ENCODE assay signal across 12 mouse cellular contexts in the genomic region with DNA sequence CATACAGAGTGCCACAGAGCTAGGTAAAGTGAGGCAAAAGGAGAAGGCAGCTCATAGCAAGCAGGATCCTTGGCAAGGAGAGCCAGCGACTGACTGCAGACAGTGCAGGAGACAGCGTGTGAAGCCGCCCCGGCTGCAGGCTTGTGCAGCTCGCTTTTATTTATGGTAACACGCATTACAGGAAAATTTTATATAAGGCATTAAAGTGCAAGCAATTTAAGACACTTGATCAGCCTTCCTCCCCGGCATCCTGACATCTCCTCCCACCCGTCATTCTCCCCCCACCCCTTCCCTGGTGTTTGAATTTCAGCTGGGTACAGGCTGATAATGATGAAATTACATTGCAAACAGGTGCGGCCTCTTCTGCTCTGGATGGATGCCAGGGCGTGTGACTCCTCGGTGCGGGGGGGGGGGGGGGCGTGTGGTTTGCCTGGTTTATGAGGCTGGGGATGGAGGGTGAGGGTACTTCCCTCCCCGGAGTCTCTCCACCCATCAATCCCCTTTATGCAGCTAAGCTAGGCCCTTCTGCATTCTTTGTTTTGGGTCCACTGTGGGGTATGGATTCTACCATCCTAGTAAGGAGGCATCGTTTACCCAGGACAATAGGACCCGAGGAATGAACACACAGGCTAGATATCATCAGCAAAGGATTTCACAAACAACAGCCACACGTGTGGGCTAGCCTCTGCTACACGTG.
DNase-seq lines count a peak whose midpoint lies in the region; ATAC-seq and TF ChIP-seq lines count a peak whose summit lies in the region.
"Had no signal": no experiment of that assay in that cellular context is flagged by ENCODE, and none has a peak within 500 bp of the region (broad histone marks: within the 10 kb centered on the region; RNA-seq: fewer than 3 reads in every experiment).

No protein-coding gene starts in this region.

- H3K4me2 ChIP-seq in hindbrain, embryonic 13.5 days, result no peak overlapping the region
- no peak overlapping the region for H3K4me2 ChIP-seq in stomach, embryonic 16.5 days (ENCODE audit: low read depth, low read length)
- H3K4me2 ChIP-seq in liver, postnatal 0 days (ENCODE audit: low read depth, low read length), result no peak overlapping the region
- H3K4me2 ChIP-seq: liver, embryonic 13.5 days had no signal

- ATAC-seq in hindbrain, embryonic 13.5 days (ENCODE audit: low FRiP score), result no peak
- ATAC-seq in stomach, embryonic 16.5 days (ENCODE audit: insufficient read depth, low FRiP score), result 0 out of 2 replicates have a peak, but pooled peaks have one; percentile 21
- ATAC-seq in liver, postnatal 0 days, result no peak

- H3K27ac ChIP-seq in hindbrain, embryonic 13.5 days, result peak overlapping the region; percentile 66; the same call in 1 of the 2 replicates
- H3K27ac ChIP-seq in hindbrain, embryonic 10.5 days, result no peak overlapping the region
- H3K27ac ChIP-seq in stomach, embryonic 16.5 days (ENCODE audit: low read length), result no peak overlapping the region
- H3K27ac ChIP-seq in liver, postnatal 0 days (ENCODE audit: low read depth), result no peak overlapping the region
- H3K27ac ChIP-seq: liver, embryonic 13.5 days had no signal

- WGBS in hindbrain, embryonic 13.5 days, result 66% methylated on average over 17 of the region's 18 CpGs
- 85% methylated on average over 18 of the region's 18 CpGs for WGBS in hindbrain, embryonic 10.5 days
- WGBS in stomach, embryonic 16.5 days, result 50% methylated on average over 17 of the region's 18 CpGs
- WGBS in liver, postnatal 0 days (ENCODE audit: insufficient replicate concordance), result 69% methylated on average over 14 of the region's 18 CpGs

- H3K27me3 ChIP-seq in hindbrain, embryonic 13.5 days, result no peaks in the 10 kb centered on the region
- no peaks in the 10 kb centered on the region for H3K27me3 ChIP-seq in hindbrain, embryonic 10.5 days (ENCODE audit: insufficient read depth, poor library complexity, severe bottlenecking)
- H3K27me3 ChIP-seq in stomach, embryonic 16.5 days (ENCODE audit: control insufficient read depth, insufficient read depth, low read length), result no peaks in the 10 kb centered on the region
- no peaks in the 10 kb centered on the region for H3K27me3 ChIP-seq in liver, postnatal 0 days (ENCODE audit: insufficient read depth, low read length)
- H3K27me3 ChIP-seq: liver, embryonic 13.5 days had no signal

- no peak overlapping the region for H3K9ac ChIP-seq in hindbrain, embryonic 13.5 days
- no peak overlapping the region for H3K9ac ChIP-seq in stomach, embryonic 16.5 days (ENCODE audit: low read length)
- no peak overlapping the region for H3K9ac ChIP-seq in liver, postnatal 0 days (replicated peaks)
- H3K9ac ChIP-seq: liver, embryonic 13.5 days had no signal

- TF ChIP-seq EP300 in liver, postnatal 0 days (IDR thresholded peaks at IDR 0.05; ENCODE audit: low read depth), result no peak

- no peaks in the 10 kb centered on the region for H3K36me3 ChIP-seq in hindbrain, embryonic 13.5 days
- H3K36me3 ChIP-seq in hindbrain, embryonic 10.5 days, result no peaks in the 10 kb centered on the region
- H3K36me3 ChIP-seq in stomach, embryonic 16.5 days (ENCODE audit: control insufficient read depth, insufficient read depth, low read length), result no peaks in the 10 kb centered on the region
- H3K36me3 ChIP-seq in liver, postnatal 0 days (replicated peaks; ENCODE audit: insufficient read depth, low read length), result no peaks in the 10 kb centered on the region
- H3K36me3 ChIP-seq: liver, embryonic 13.5 days had no signal

- no peak overlapping the region for H3K4me3 ChIP-seq in hindbrain, embryonic 13.5 days
- no peak overlapping the region for H3K4me3 ChIP-seq in hindbrain, embryonic 10.5 days
- H3K4me3 ChIP-seq in stomach, embryonic 16.5 days (replicated peaks; ENCODE audit: low read length), result no peak overlapping the region
- no peak overlapping the region for H3K4me3 ChIP-seq in liver, postnatal 0 days (ENCODE audit: low read depth, low read length)
- H3K4me3 ChIP-seq: liver, embryonic 13.5 days; megakaryocyte, embryonic 14.5 days had no signal

- H3K4me1 ChIP-seq in hindbrain, embryonic 13.5 days (replicated peaks), result peaks cover 13% of the 10 kb centered on the region
- peaks cover 7% of the 10 kb centered on the region for H3K4me1 ChIP-seq in hindbrain, embryonic 10.5 days (replicated peaks)
- H3K4me1 ChIP-seq in stomach, embryonic 16.5 days (ENCODE audit: control insufficient read depth, insufficient read depth, low read length), result peaks cover 4% of the 10 kb centered on the region; the same call in 1 of the 2 replicates
- H3K4me1 ChIP-seq in liver, postnatal 0 days (ENCODE audit: insufficient read depth), result no peaks in the 10 kb centered on the region
- H3K4me1 ChIP-seq: liver, embryonic 13.5 days; megakaryocyte, embryonic 14.5 days had no signal

- H3K9me3 ChIP-seq in hindbrain, embryonic 13.5 days, result no peaks in the 10 kb centered on the region
- no peaks in the 10 kb centered on the region for H3K9me3 ChIP-seq in hindbrain, embryonic 10.5 days
- no peaks in the 10 kb centered on the region for H3K9me3 ChIP-seq in stomach, embryonic 16.5 days (replicated peaks; ENCODE audit: control insufficient read depth, low read length)
- H3K9me3 ChIP-seq in liver, postnatal 0 days (ENCODE audit: low read length), result no peaks in the 10 kb centered on the region
- H3K9me3 ChIP-seq: liver, embryonic 13.5 days; megakaryocyte, embryonic 14.5 days had no signal

- DNase-seq in hindbrain, embryonic 10.5 days (ENCODE audit: low spot score), result no peak
- peak; percentile 57 for DNase-seq in right cerebral cortex, adult 18-20 months
- no peak for DNase-seq in right cerebral cortex, postnatal 14 days
- DNase-seq in left cerebral cortex, adult 18-20 months (ENCODE audit: low spot score in 2 of 2), result peak; percentile 7 to 45
- no peak for DNase-seq in liver, postnatal 0 days
- no peak for DNase-seq in retina, embryonic 14.5 days (ENCODE audit: low spot score)
- DNase-seq: heart, postnatal 10 days; kidney, postnatal 14 days; liver, embryonic 13.5 days had no signal

- TF ChIP-seq CTCF in liver, postnatal 0 days (IDR thresholded peaks at IDR 0.05; ENCODE audit: low read depth), result no peak

Comparison
In these comparisons a context has a peak if more than half of its experiments do, and no peak if none do; other contexts are left out.
1. DNase-seq: peak in right cerebral cortex, adult 18-20 months (single experiment) and left cerebral cortex, adult 18-20 months (2 of 2); none in hindbrain, embryonic 10.5 days (single experiment), right cerebral cortex, postnatal 14 days (single experiment), liver, postnatal 0 days (single experiment) and retina, embryonic 14.5 days (single experiment).